Mouse (Mus musculus): ENCODE measurements around the gene Fam189a2. TPM values are rescaled to one million over a fixed set of nuclear protein-coding genes. Genes with fewer than 3 reads are reported as not detected.
A peak's percentile ranks its signal among the peaks of the same experiment; 100 is the strongest.

Gene Fam189a2
- polyA plus RNA-seq, 1 experiment from 2014 or later = 2.9 TPM

DNA sequence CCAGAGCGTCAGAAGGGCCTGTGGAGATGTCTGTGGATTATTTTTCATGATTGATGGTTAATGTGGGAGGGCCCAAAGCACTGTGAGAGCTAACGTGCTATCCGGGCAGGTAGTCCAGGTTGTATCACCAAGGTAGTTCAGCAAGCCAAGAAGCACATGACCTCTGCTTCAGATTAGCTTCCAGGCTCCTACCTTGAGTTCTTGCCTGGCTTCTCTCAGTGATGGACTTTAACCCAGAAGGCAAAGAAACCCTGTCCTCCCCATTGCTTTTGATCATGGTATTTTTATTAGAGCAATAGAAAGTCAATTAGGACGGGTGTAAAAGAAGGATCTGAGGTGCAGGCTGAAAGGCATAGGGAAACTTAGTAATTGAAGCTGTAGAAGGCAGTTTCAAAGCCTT, 32.8 kb upstream of the Fam189a2 start:
- no peaks in the 10 kb centered on the region for H3K36me3 ChIP-seq (ENCODE audit: control insufficient read depth, insufficient read depth)
- no peaks in the 10 kb centered on the region for H3K9me3 ChIP-seq (ENCODE audit: control insufficient read depth)
- H3K27me3 ChIP-seq (replicated peaks; ENCODE audit: control insufficient read depth, insufficient read depth, low read length) = no peaks in the 10 kb centered on the region
- H3K4me1 ChIP-seq (replicated peaks; ENCODE audit: control insufficient read depth, insufficient read depth, low read length) = 0 out of 2 replicates have a peak, but pooled peaks cover 4% of the 10 kb centered on the region
- H3K9ac ChIP-seq (ENCODE audit: low read depth, low read length) = no peak overlapping the region
- peak; percentile 91 for ATAC-seq
- H3K4me3 ChIP-seq (ENCODE audit: low read depth, low read length) = no peak overlapping the region
- 30% methylated on average over 4 of the region's 4 CpGs for WGBS
- no peak for TF ChIP-seq CTCF (IDR thresholded peaks at IDR 0.05; ENCODE audit: low read depth)
- H3K4me2 ChIP-seq (replicated peaks; ENCODE audit: low read depth) = peak overlapping the region; percentile 32; the same call in 1 of the 2 replicates
- no peak overlapping the region for H3K27ac ChIP-seq (ENCODE audit: low read depth, low read length)

DNA sequence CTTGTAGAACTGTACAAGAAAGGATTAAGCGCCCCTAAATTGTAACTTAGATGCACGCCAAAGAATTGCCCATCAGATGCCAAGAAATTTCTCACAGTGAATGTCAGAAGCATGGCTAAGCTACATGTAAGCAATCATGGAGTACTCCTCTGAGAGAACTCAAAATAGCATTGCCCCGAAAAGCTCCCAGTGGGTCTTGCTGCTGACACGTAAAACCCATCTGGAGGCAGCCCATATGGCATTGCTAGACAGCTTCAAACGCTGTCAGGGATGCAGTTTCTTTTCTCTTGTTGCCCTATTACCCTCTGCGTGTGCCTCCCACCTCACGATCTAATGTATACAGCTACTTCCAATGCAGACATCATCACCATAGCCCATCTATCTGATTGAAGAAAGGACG, 28.0 kb upstream of the Fam189a2 start:
- Histone ChIP-seq H3K36me3 (ENCODE audit: control insufficient read depth, insufficient read depth) (no peaks in the 10 kb centered on the region), H3K4me1 (replicated peaks; ENCODE audit: control insufficient read depth, insufficient read depth, low read length) (no peaks in the 10 kb centered on the region; the same call in 1 of the 2 replicates), H3K27ac (ENCODE audit: low read depth, low read length) (no peak overlapping the region), H3K4me2 (replicated peaks; ENCODE audit: low read depth) (no peak overlapping the region), H3K4me3 (ENCODE audit: low read depth, low read length) (no peak overlapping the region), H3K9me3 (ENCODE audit: control insufficient read depth) (no peaks in the 10 kb centered on the region), H3K27me3 (replicated peaks; ENCODE audit: control insufficient read depth, insufficient read depth, low read length) (no peaks in the 10 kb centered on the region), H3K9ac (ENCODE audit: low read depth, low read length) (no peak overlapping the region)
- WGBS = 73% methylated on average over 8 of the region's 8 CpGs
- no peak for TF ChIP-seq CTCF (IDR thresholded peaks at IDR 0.05; ENCODE audit: low read depth)
- no peak for ATAC-seq

DNA sequence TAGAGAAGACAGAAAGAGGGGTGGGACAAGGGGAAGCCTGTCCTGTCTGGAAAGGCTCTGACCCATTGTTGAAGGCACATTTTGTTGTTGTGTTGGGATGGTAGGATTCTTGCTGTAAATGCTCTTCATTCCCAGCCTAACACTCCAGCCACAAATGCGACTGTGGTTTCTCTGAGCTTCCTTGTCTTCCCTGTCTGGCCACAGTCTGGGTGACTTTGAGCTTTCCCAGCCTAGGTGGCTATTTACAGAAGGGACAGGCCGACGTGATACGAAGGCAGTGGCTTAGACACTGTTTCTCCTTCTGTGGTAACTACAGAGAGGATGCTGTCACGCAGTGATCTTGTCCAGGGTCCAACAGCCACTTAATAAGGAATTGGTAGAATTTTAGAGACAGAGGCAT, 27.2 kb upstream of the Fam189a2 start:
- Histone ChIP-seq H3K36me3 (ENCODE audit: control insufficient read depth, insufficient read depth) (no peaks in the 10 kb centered on the region), H3K27ac (ENCODE audit: low read depth, low read length) (0 out of 2 replicates have a peak overlapping the region, but pooled peaks have one; percentile 35), H3K4me2 (replicated peaks; ENCODE audit: low read depth) (peak overlapping the region; percentile 24; the same call in 1 of the 2 replicates), H3K9ac (ENCODE audit: low read depth, low read length) (no peak overlapping the region), H3K4me1 (replicated peaks; ENCODE audit: control insufficient read depth, insufficient read depth, low read length) (no peaks in the 10 kb centered on the region; the same call in 1 of the 2 replicates), H3K27me3 (replicated peaks; ENCODE audit: control insufficient read depth, insufficient read depth, low read length) (no peaks in the 10 kb centered on the region), H3K4me3 (ENCODE audit: low read depth, low read length) (no peak overlapping the region), H3K9me3 (ENCODE audit: control insufficient read depth) (no peaks in the 10 kb centered on the region)
- TF ChIP-seq CTCF (IDR thresholded peaks at IDR 0.05; ENCODE audit: low read depth) = no peak
- 16% methylated on average over 5 of the region's 5 CpGs for WGBS
- no peak for ATAC-seq

DNA sequence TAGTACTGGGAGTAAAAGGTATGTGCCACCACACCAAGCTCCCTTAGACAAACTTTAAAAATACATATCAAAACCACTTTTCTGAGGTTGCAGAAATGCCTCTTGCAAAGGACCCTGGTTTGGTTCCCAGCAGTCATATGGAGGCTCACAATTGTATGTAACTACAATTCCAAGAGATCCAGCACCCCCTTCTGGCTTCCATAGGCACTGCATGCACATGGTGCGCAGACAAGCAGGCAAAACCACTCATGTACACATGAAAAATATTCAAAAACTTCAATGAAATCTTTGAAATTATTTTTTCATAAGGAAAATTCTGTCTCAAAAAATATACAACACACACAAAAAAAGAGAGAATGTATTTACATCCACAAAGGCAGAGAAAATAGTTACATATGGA, 26.1 kb upstream of the Fam189a2 start:
- WGBS = 100% methylated on average over 1 of the region's 1 CpGs
- peak; percentile 44 for TF ChIP-seq CTCF (IDR thresholded peaks at IDR 0.05; ENCODE audit: low read depth)
- Histone ChIP-seq H3K9me3 (ENCODE audit: control insufficient read depth) (no peaks in the 10 kb centered on the region), H3K9ac (ENCODE audit: low read depth, low read length) (no peak overlapping the region), H3K27me3 (replicated peaks; ENCODE audit: control insufficient read depth, insufficient read depth, low read length) (no peaks in the 10 kb centered on the region), H3K4me2 (replicated peaks; ENCODE audit: low read depth) (no peak overlapping the region), H3K4me1 (replicated peaks; ENCODE audit: control insufficient read depth, insufficient read depth, low read length) (no peaks in the 10 kb centered on the region; the same call in 1 of the 2 replicates), H3K4me3 (ENCODE audit: low read depth, low read length) (no peak overlapping the region), H3K36me3 (ENCODE audit: control insufficient read depth, insufficient read depth) (no peaks in the 10 kb centered on the region), H3K27ac (ENCODE audit: low read depth, low read length) (no peak overlapping the region)
- no peak for ATAC-seq

DNA sequence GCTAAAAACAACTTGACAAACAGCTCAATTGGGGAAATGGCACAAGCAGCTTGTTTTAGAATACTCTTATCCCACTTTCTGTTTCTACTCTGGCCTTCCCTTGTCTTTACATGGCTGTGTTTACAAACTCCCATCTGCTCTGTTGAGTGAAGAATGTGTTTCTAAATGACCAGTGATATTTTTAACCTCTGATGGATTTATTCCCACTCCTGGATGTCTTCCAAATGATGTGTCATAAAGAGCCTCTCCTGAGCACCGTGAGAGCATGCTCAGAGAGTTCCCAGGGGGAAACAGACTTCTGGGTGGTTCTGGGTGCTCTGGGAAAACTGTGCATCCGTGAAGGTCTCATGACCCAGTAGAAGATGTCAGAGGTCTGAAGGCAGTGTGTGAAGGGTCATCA, 24.1 kb upstream of the Fam189a2 start:
- whole genome bisulfite sequencing = 19% methylated on average over 2 of the region's 2 CpGs
- Histone ChIP-seq H3K36me3 (ENCODE audit: control insufficient read depth, insufficient read depth) (no peaks in the 10 kb centered on the region), H3K9me3 (ENCODE audit: control insufficient read depth) (no peaks in the 10 kb centered on the region), H3K27me3 (replicated peaks; ENCODE audit: control insufficient read depth, insufficient read depth, low read length) (no peaks in the 10 kb centered on the region), H3K27ac (ENCODE audit: low read depth, low read length) (peak overlapping the region; percentile 57; the same call in 1 of the 2 replicates), H3K9ac (ENCODE audit: low read depth, low read length) (no peak overlapping the region), H3K4me1 (replicated peaks; ENCODE audit: control insufficient read depth, insufficient read depth, low read length) (no peaks in the 10 kb centered on the region; the same call in 1 of the 2 replicates), H3K4me3 (ENCODE audit: low read depth, low read length) (no peak overlapping the region), H3K4me2 (replicated peaks; ENCODE audit: low read depth) (peak overlapping the region; percentile 43; the same call in 1 of the 2 replicates)
- TF ChIP-seq CTCF (IDR thresholded peaks at IDR 0.05; ENCODE audit: low read depth) = no peak
- 0 out of 2 replicates have a peak, but pooled peaks have one; percentile 9 for ATAC-seq

DNA sequence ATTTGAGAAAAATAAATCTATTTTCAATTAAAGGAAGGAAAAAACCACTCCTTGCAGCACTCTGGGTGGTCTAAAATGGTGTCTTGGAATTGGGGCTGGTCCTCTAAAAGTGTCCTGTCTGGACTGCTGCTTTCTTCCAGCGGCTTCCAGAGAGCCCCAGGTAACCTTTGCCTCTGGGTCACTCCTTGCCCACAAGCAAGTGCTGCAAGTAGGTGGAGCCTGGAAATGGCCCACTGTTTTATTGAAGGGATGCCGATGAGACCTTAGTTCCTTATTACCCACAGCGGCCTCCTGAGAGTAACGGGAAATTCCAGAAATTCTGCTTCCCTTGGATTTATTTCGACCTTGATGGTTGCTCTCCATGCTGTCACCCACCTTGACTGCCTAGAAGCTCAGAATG, 23.4 kb upstream of the Fam189a2 start:
- Histone ChIP-seq H3K4me1 (replicated peaks; ENCODE audit: control insufficient read depth, insufficient read depth, low read length) (no peaks in the 10 kb centered on the region; the same call in 1 of the 2 replicates), H3K9me3 (ENCODE audit: control insufficient read depth) (no peaks in the 10 kb centered on the region), H3K4me2 (replicated peaks; ENCODE audit: low read depth) (peak overlapping the region; percentile 43), H3K4me3 (ENCODE audit: low read depth, low read length) (no peak overlapping the region), H3K9ac (ENCODE audit: low read depth, low read length) (no peak overlapping the region), H3K27ac (ENCODE audit: low read depth, low read length) (peak overlapping the region; percentile 57; the same call in 1 of the 2 replicates), H3K27me3 (replicated peaks; ENCODE audit: control insufficient read depth, insufficient read depth, low read length) (no peaks in the 10 kb centered on the region), H3K36me3 (ENCODE audit: control insufficient read depth, insufficient read depth) (no peaks in the 10 kb centered on the region)
- ATAC-seq = peak; percentile 75
- 10% methylated on average over 5 of the region's 5 CpGs for WGBS
- TF ChIP-seq CTCF (IDR thresholded peaks at IDR 0.05; ENCODE audit: low read depth) = no peak

All from intestine, postnatal 0 days (tissue).